Mouse (Mus musculus): ENCODE measurements around the gene Zbtb38.

DNA sequence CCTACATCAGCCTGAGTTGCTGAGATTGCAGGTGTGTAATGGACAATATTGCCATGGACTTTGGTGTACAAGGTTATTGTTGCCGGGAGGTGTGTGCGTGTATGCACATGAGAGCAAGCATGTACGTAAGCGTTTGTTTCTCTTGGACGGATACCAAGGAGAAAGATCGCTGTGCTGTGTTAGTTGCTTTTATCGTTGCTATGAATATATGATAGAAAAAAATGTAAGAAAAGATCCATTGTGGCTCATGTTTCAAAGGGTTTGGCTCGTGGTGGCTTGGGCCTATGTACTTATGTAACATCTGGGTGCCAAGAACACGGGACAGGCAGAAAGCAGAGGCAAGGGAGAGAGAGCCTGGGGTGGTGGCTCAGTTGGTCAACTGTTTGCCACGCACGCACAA is 3.1 kb upstream of the Zbtb38 start:
- TF ChIP-seq ZNF384 (IDR thresholded peaks at IDR 0.05; ENCODE audit: low read depth, low read length) (no peak), ZC3H11A (IDR thresholded peaks at IDR 0.05; ENCODE audit: borderline replicate concordance, low read depth, low read length) (no peak), HCFC1 (IDR thresholded peaks at IDR 0.05; ENCODE audit: borderline replicate concordance, insufficient read depth, low read length) (no peak), MAFK (IDR thresholded peaks at IDR 0.05; ENCODE audit: insufficient read depth, low read depth, low read length) (no peak), CHD2 (IDR thresholded peaks at IDR 0.05; ENCODE audit: low read depth, low read length) (no peak)
